Comparison of ENCODE assay signal across 13 mouse cellular contexts in genomic region chr5:125017332-125017731, GRCm38 (mm10). TPM values are rescaled to one million over a fixed set of nuclear protein-coding genes. Genes with fewer than 3 reads are reported as not detected.
DNase-seq lines count a peak whose midpoint lies in the region; ATAC-seq and TF ChIP-seq lines count a peak whose summit lies in the region.
"Had no signal": no experiment of that assay in that cellular context is flagged by ENCODE, and none has a peak within 500 bp of the region (broad histone marks: within the 10 kb centered on the region; RNA-seq: fewer than 3 reads in every experiment).

No protein-coding gene starts in this region.

- peaks cover 99% of the 10 kb centered on the region for H3K36me3 ChIP-seq in limb, embryonic 12.5 days
- H3K36me3 ChIP-seq in heart, embryonic 10.5 days = peaks cover 92% of the 10 kb centered on the region

- no peak for TF ChIP-seq CTCF in cerebellum, adult 2 months (IDR thresholded peaks at IDR 0.05; ENCODE audit: borderline replicate concordance, insufficient read depth, low read depth, low read length)

- H3K4me1 ChIP-seq in cerebellum, adult 2 months (ENCODE audit: control insufficient read depth, insufficient read depth, low read length) = peaks cover 50% of the 10 kb centered on the region
- peaks cover 10% of the 10 kb centered on the region for H3K4me1 ChIP-seq in limb, embryonic 12.5 days (replicated peaks)
- H3K4me1 ChIP-seq in heart, embryonic 10.5 days = peaks cover 28% of the 10 kb centered on the region

- no peak overlapping the region for H3K9ac ChIP-seq in limb, embryonic 12.5 days (replicated peaks)
- H3K9ac ChIP-seq: heart, embryonic 15.5 days had no signal

- no peak overlapping the region for H3K4me2 ChIP-seq in limb, embryonic 12.5 days
- H3K4me2 ChIP-seq: heart, embryonic 15.5 days; liver, embryonic 11.5 days had no signal

- no peaks in the 10 kb centered on the region for H3K27me3 ChIP-seq in cerebellum, adult 2 months (ENCODE audit: control insufficient read depth, insufficient read depth, low read length)
- H3K27me3 ChIP-seq in limb, embryonic 12.5 days = no peaks in the 10 kb centered on the region
- H3K27me3 ChIP-seq in heart, embryonic 10.5 days (ENCODE audit: insufficient read depth, poor library complexity, severe bottlenecking) = no peaks in the 10 kb centered on the region
- H3K27me3 ChIP-seq: heart, embryonic 15.5 days had no signal

- H3K9me3 ChIP-seq in limb, embryonic 12.5 days = no peaks in the 10 kb centered on the region
- H3K9me3 ChIP-seq in heart, embryonic 10.5 days = no peaks in the 10 kb centered on the region
- H3K9me3 ChIP-seq: heart, embryonic 15.5 days had no signal

- no peak overlapping the region for H3K4me3 ChIP-seq in cerebellum, adult 2 months (replicated peaks; ENCODE audit: insufficient read depth, low read depth, low read length)
- no peak overlapping the region for H3K4me3 ChIP-seq in limb, embryonic 12.5 days (replicated peaks)
- H3K4me3 ChIP-seq in heart, embryonic 10.5 days = no peak overlapping the region
- H3K4me3 ChIP-seq: heart, embryonic 15.5 days had no signal

- no peak for ATAC-seq in limb, embryonic 12.5 days (ENCODE audit: insufficient number of reproducible peaks, insufficient read depth, low FRiP score, low TSS enrichment, low read depth)
- ATAC-seq: lung, postnatal 0 days had no signal

- DNase-seq in cerebellum, adult 2 months = peak; percentile 45 to 46
- DNase-seq in cerebellum, adult 18-20 months = no peak
- peak; percentile 55 to 74 for DNase-seq in kidney, postnatal 4 days
- DNase-seq in kidney, adult 8-10 months = no peak
- peak; percentile 23 for DNase-seq in cerebellum, adult 9-10 months
- no peak for DNase-seq in heart, embryonic 10.5 days (ENCODE audit: low spot score)
- no peak for DNase-seq in ovary, postnatal 14 days (ENCODE audit: low spot score)
- DNase-seq: gastrocnemius, postnatal 36 days; thymus, adult 2 months had no signal

- H3K27ac ChIP-seq in cerebellum, adult 2 months (ENCODE audit: insufficient read depth, low read length) = no peak overlapping the region
- H3K27ac ChIP-seq in limb, embryonic 12.5 days = peak overlapping the region; percentile 50; the same call in 1 of the 2 replicates
- H3K27ac ChIP-seq in heart, embryonic 10.5 days = no peak overlapping the region
- H3K27ac ChIP-seq: heart, embryonic 15.5 days had no signal

- no peak for TF ChIP-seq POLR2A in cerebellum, adult 2 months (IDR thresholded peaks at IDR 0.05; ENCODE audit: borderline replicate concordance, insufficient read depth, low read length)

- whole genome bisulfite sequencing in cerebellum, adult 2 months = 36% methylated on average over 15 of the region's 15 CpGs
- 71% methylated on average over 15 of the region's 15 CpGs for WGBS in limb, embryonic 12.5 days
- WGBS in heart, embryonic 10.5 days = 87% methylated on average over 15 of the region's 15 CpGs

RNA-seq across cellular contexts. Expression of gene Rflna, which starts 14.3 kb away (rescaled TPM):
- polyA plus RNA-seq in cerebellum, adult 2 months (2012; rRNA removed) = 0.61 and 1.4 TPM in 2 replicates
- polyA plus RNA-seq in limb, embryonic 12.5 days (2016; fragmentation: Nextera tagmentation; extraction: Ambion mirVana) = 28.6 and 33.0 TPM in 2 replicates
- 1.1 and 2.6 TPM in 2 replicates for polyA plus RNA-seq in heart, embryonic 10.5 days (2016; fragmentation: Nextera tagmentation; extraction: Ambion mirVana)

Comparison
In these comparisons a context has a peak if more than half of its experiments do, and no peak if none do; other contexts are left out.
1. DNase-seq: peak in cerebellum, adult 2 months (2 of 2), kidney, postnatal 4 days (2 of 2) and cerebellum, adult 9-10 months (single experiment); none in cerebellum, adult 18-20 months (0 of 2), kidney, adult 8-10 months (0 of 2), heart, embryonic 10.5 days (single experiment) and ovary, postnatal 14 days (single experiment).